ENCODE assay signal across 29 mouse cellular contexts in genomic region chr2:73788395-73788794, GRCm38 (mm10). TPM values are rescaled to one million over a fixed set of nuclear protein-coding genes. Genes with fewer than 3 reads are reported as not detected.
"Had no signal": no experiment of that assay in that cellular context is flagged by ENCODE, and none has a peak within 500 bp of the region (broad histone marks: within the 10 kb centered on the region; RNA-seq: fewer than 3 reads in every experiment).

No protein-coding gene starts in this region.

- DNase-seq: heart, postnatal 36 days; heart, postnatal 4 days; kidney, adult 11 months; kidney, adult 18-20 months; kidney, adult 2 months; kidney, adult 8-10 months; kidney, adult 9 months; kidney, postnatal 10 days; kidney, postnatal 14 days; kidney, postnatal 25 days; kidney, postnatal 36 days; kidney, postnatal 4 days; layer of hippocampus, adult 9-11 months; layer of hippocampus, postnatal 36 days had no signal

- H3K27ac ChIP-seq: heart, embryonic 13.5 days; heart, embryonic 15.5 days; hindbrain, embryonic 10.5 days; hindbrain, embryonic 12.5 days; hindbrain, embryonic 13.5 days; hindbrain, embryonic 14.5 days; hindbrain, embryonic 15.5 days; hindbrain, postnatal 0 days; intestine, embryonic 15.5 days; kidney, embryonic 15.5 days; kidney, postnatal 0 days; layer of hippocampus, adult 2 months; left cerebral cortex, adult 2 months had no signal

- H3K27me3 ChIP-seq: heart, embryonic 15.5 days; hindbrain, embryonic 12.5 days; hindbrain, embryonic 15.5 days; intestine, embryonic 15.5 days had no signal

- H3K4me1 ChIP-seq: heart, embryonic 12.5 days; heart, embryonic 15.5 days; hindbrain, embryonic 10.5 days; hindbrain, embryonic 13.5 days; hindbrain, embryonic 15.5 days; intestine, embryonic 15.5 days had no signal

- H3K36me3 ChIP-seq: heart, embryonic 12.5 days; heart, embryonic 13.5 days; heart, embryonic 15.5 days; hindbrain, embryonic 10.5 days; hindbrain, embryonic 12.5 days; hindbrain, embryonic 13.5 days; hindbrain, embryonic 15.5 days; intestine, embryonic 15.5 days; kidney, embryonic 15.5 days had no signal

- H3K9me3 ChIP-seq: heart, embryonic 15.5 days; hindbrain, embryonic 10.5 days; hindbrain, embryonic 12.5 days; hindbrain, embryonic 15.5 days; intestine, embryonic 15.5 days; kidney, embryonic 15.5 days had no signal

- H3K4me3 ChIP-seq: heart, embryonic 12.5 days; heart, embryonic 13.5 days; heart, embryonic 15.5 days; hindbrain, embryonic 10.5 days; hindbrain, embryonic 12.5 days; hindbrain, embryonic 13.5 days; hindbrain, embryonic 15.5 days; intestine, embryonic 15.5 days; kidney, embryonic 15.5 days; layer of hippocampus, adult 2 months; left cerebral cortex, adult 2 months had no signal

RNA-seq across cellular contexts. Expression of gene Chn1, which starts 13.2 kb away (rescaled TPM):
- total RNA-seq: hematopoietic stem cell, adult 5-6 weeks had no signal
